ENCODE assay signal across 9 mouse cellular contexts in the genomic region with DNA sequence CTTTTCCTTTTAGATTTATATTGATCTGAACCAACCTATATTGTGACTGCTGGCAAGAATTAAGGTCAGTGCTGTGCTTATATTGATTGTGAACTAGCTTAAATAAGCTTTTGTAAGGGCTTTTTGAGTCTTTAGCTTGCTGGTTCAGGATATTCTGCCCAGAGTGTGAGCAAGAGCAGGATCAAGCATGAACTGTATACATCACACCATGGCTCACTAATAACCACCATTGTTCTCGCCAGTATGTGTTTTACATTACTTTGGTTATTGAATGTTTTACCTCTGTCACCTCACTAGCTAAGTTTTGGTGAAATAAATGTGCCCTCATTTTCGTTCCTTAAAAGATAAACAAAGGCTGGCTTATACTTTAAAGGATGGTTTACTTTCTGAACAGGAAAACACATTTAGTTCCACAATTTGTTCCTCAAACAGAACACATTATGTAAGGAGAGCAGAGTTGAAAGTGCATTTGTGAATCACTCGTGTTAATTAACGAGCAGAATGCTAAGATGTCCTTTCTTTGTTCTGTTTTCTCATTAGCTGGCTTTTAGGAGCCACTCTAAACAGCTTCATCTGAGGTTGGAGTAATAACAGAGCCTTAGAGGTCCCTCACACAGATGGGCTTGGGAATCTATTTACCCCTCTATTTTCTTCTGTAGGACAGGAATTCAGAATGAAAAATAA.
DNase-seq lines count a peak whose midpoint lies in the region; ATAC-seq and TF ChIP-seq lines count a peak whose summit lies in the region.
"Had no signal": no experiment of that assay in that cellular context is flagged by ENCODE, and none has a peak within 500 bp of the region (broad histone marks: within the 10 kb centered on the region; RNA-seq: fewer than 3 reads in every experiment).

No protein-coding gene starts in this region.

- no peak overlapping the region for H3K4me2 ChIP-seq in neural tube, embryonic 11.5 days (ENCODE audit: low read depth)
- peak overlapping the region; percentile 31; the same call in 1 of the 2 replicates for H3K4me2 ChIP-seq in kidney, postnatal 0 days (ENCODE audit: low read length)
- H3K4me2 ChIP-seq in midbrain, embryonic 14.5 days (ENCODE audit: low read length) = no peak overlapping the region
- H3K4me2 ChIP-seq: heart, embryonic 12.5 days had no signal

- DNase-seq in neural tube, embryonic 11.5 days (ENCODE audit: low spot score) = no peak
- DNase-seq in neural tube, embryonic 10.5 days (ENCODE audit: extremely low spot score, low spot score) = no peak
- DNase-seq in kidney, postnatal 0 days (ENCODE audit: low spot score) = no peak
- no peak for DNase-seq in midbrain, embryonic 14.5 days
- no peak for DNase-seq in heart, embryonic 10.5 days (ENCODE audit: low spot score)
- no peak for DNase-seq in thymus, postnatal 25 days
- DNase-seq in MN1 (ENCODE audit: low spot score) = no peak
- DNase-seq: left cerebral cortex, postnatal 4 days had no signal

- 38% methylated on average over 4 of the region's 4 CpGs for WGBS in neural tube, embryonic 11.5 days
- WGBS in kidney, postnatal 0 days = 24% methylated on average over 4 of the region's 4 CpGs
- 54% methylated on average over 4 of the region's 4 CpGs for WGBS in midbrain, embryonic 14.5 days
- WGBS in heart, embryonic 10.5 days = 70% methylated on average over 4 of the region's 4 CpGs

- no peak overlapping the region for H3K4me3 ChIP-seq in neural tube, embryonic 11.5 days (ENCODE audit: low read depth, low read length)
- H3K4me3 ChIP-seq in kidney, postnatal 0 days (replicated peaks; ENCODE audit: low read depth, low read length) = no peak overlapping the region
- H3K4me3 ChIP-seq in midbrain, embryonic 14.5 days (replicated peaks; ENCODE audit: low read depth, low read length) = no peak overlapping the region
- H3K4me3 ChIP-seq in heart, embryonic 10.5 days = no peak overlapping the region
- H3K4me3 ChIP-seq: heart, embryonic 12.5 days had no signal

- ATAC-seq in neural tube, embryonic 11.5 days (ENCODE audit: insufficient read depth, low FRiP score, low TSS enrichment) = no peak
- peak; percentile 25; the same call in 1 of the 2 replicates for ATAC-seq in kidney, postnatal 0 days (replicated peaks; ENCODE audit: low FRiP score, low read depth)
- ATAC-seq in midbrain, embryonic 14.5 days (ENCODE audit: low FRiP score, low TSS enrichment) = no peak

- no peak overlapping the region for H3K9ac ChIP-seq in neural tube, embryonic 11.5 days (ENCODE audit: low read length)
- no peak overlapping the region for H3K9ac ChIP-seq in kidney, postnatal 0 days (ENCODE audit: low read depth, low read length)
- H3K9ac ChIP-seq in midbrain, embryonic 14.5 days (replicated peaks; ENCODE audit: low read length) = no peak overlapping the region
- H3K9ac ChIP-seq: heart, embryonic 12.5 days had no signal

- peaks cover 3% of the 10 kb centered on the region; the same call in 1 of the 2 replicates for H3K4me1 ChIP-seq in neural tube, embryonic 11.5 days (ENCODE audit: control insufficient read depth, insufficient read depth, low read length)
- no peaks in the 10 kb centered on the region for H3K4me1 ChIP-seq in kidney, postnatal 0 days (replicated peaks; ENCODE audit: insufficient read depth, low read length)
- H3K4me1 ChIP-seq in midbrain, embryonic 14.5 days (ENCODE audit: control insufficient read depth, insufficient read depth, low read length) = peaks cover 20% of the 10 kb centered on the region
- no peaks in the 10 kb centered on the region for H3K4me1 ChIP-seq in heart, embryonic 10.5 days
- H3K4me1 ChIP-seq: heart, embryonic 12.5 days had no signal

- H3K27ac ChIP-seq in neural tube, embryonic 11.5 days (ENCODE audit: low read depth, low read length) = peak overlapping the region; percentile 11; the same call in 1 of the 2 replicates
- H3K27ac ChIP-seq in kidney, postnatal 0 days = peak overlapping the region; percentile 70
- peak overlapping the region; percentile 63 for H3K27ac ChIP-seq in midbrain, embryonic 14.5 days (replicated peaks; ENCODE audit: low read depth, low read length)
- H3K27ac ChIP-seq in heart, embryonic 10.5 days = no peak overlapping the region

- H3K27me3 ChIP-seq in neural tube, embryonic 11.5 days (ENCODE audit: control insufficient read depth, insufficient read depth, low read length) = no peaks in the 10 kb centered on the region
- H3K27me3 ChIP-seq in kidney, postnatal 0 days (ENCODE audit: insufficient read depth, low read length) = no peaks in the 10 kb centered on the region
- H3K27me3 ChIP-seq in midbrain, embryonic 14.5 days (ENCODE audit: control insufficient read depth, insufficient read depth, low read length) = no peaks in the 10 kb centered on the region
- H3K27me3 ChIP-seq in heart, embryonic 10.5 days (ENCODE audit: insufficient read depth, poor library complexity, severe bottlenecking) = no peaks in the 10 kb centered on the region
- H3K27me3 ChIP-seq: heart, embryonic 12.5 days had no signal

- TF ChIP-seq CTCF in kidney, postnatal 0 days (IDR thresholded peaks at IDR 0.05; ENCODE audit: low read depth) = no peak

- H3K9me3 ChIP-seq in neural tube, embryonic 11.5 days (ENCODE audit: control insufficient read depth, low read length) = no peaks in the 10 kb centered on the region
- no peaks in the 10 kb centered on the region for H3K9me3 ChIP-seq in kidney, postnatal 0 days (replicated peaks; ENCODE audit: low read length)
- no peaks in the 10 kb centered on the region for H3K9me3 ChIP-seq in midbrain, embryonic 14.5 days (ENCODE audit: control insufficient read depth, low read length)
- no peaks in the 10 kb centered on the region for H3K9me3 ChIP-seq in heart, embryonic 10.5 days
- H3K9me3 ChIP-seq: heart, embryonic 12.5 days had no signal

- no peaks in the 10 kb centered on the region for H3K36me3 ChIP-seq in neural tube, embryonic 11.5 days (ENCODE audit: control insufficient read depth, insufficient read depth, low read length)
- H3K36me3 ChIP-seq in kidney, postnatal 0 days (ENCODE audit: insufficient read depth, low read length) = no peaks in the 10 kb centered on the region
- H3K36me3 ChIP-seq in midbrain, embryonic 14.5 days (ENCODE audit: control insufficient read depth, insufficient read depth, low read length) = peaks cover 13% of the 10 kb centered on the region
- no peaks in the 10 kb centered on the region for H3K36me3 ChIP-seq in heart, embryonic 10.5 days
- H3K36me3 ChIP-seq: heart, embryonic 12.5 days had no signal
